Mouse (Mus musculus) T-helper 17 cell (primary cell): ENCODE data around the gene Sema3e.

ENCODE experiments used
- in situ Hi-C, 2 experiments: fragments of 300-600 bp; cut with MboI, MseI; formaldehyde crosslinking; loops; 1 replicate in 1 of 2; 2 replicates in 1 of 2; pipeline ENCODE4 v1.15.1; 2025; ENCODE audit warnings: high pct_unique_total_duplicates in 2 of 2

Sema3e gene

GRCm38 (mm10) chr5:14025205-14026124, at the start of gene Sema3e:
TSS of gene Sema3e (plus strand) at chr5:14025276.
- in situ Hi-C loops, result no loop called here

- in situ Hi-C loops, result no loop called here
Measured at GRCm38 (mm10) chr5:13977576-13977975, 47.5 kb upstream of the Sema3e start.

GRCm38 (mm10) chr5:13979156-13979555, 45.9 kb upstream of the Sema3e start:
- in situ Hi-C loops, result no loop called here

GRCm38 (mm10) chr5:13982417-13983054, 42.5 kb upstream of the Sema3e start:
- in situ Hi-C loops, result no loop called here

- in situ Hi-C loops, result no loop called here
Measured at GRCm38 (mm10) chr5:13983608-13984007, 41.5 kb upstream of the Sema3e start.

DNA sequence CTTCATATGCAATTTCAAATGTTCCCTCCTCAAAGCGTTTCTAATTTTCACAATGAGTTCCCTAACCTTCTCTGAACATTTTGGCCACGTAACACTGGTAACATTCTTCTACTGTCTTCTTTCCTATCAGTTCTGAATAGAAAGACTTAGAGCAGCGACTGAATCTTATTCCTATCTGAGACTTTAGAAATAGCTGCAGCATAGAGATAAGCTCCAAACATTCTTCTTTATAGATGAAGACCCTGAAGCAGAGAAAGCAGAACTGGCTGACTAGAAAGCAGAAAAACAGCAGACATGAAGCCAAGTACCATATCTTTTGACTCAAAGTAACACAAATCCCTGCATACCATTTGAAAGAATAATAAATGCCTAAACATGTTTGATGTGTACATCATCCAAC, 39.4 kb upstream of the Sema3e start:
- in situ Hi-C loops, result no loop called here

DNA sequence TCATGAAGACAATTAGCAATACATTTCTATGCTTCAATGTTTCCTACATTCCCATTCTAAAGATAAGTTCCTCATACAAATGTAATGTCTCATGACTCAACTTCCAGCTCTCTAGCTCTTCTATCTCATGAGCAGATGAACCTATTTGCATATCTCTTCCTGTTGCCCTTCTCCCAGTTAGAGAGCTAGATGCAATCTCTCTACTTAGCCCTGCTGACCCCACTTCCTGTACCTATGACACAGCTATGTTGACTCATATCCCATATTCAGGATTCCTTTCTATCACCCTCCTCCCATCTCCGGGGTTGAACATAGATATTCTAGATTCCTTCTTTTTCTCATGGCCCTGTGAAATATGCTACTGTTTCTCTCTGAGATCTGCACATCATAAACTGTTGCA, 38.0 kb upstream of the Sema3e start:
- in situ Hi-C loops, result no loop called here

GRCm38 (mm10) chr5:13988023-13988422, 37.1 kb upstream of the Sema3e start:
- in situ Hi-C loops, result no loop called here

DNA sequence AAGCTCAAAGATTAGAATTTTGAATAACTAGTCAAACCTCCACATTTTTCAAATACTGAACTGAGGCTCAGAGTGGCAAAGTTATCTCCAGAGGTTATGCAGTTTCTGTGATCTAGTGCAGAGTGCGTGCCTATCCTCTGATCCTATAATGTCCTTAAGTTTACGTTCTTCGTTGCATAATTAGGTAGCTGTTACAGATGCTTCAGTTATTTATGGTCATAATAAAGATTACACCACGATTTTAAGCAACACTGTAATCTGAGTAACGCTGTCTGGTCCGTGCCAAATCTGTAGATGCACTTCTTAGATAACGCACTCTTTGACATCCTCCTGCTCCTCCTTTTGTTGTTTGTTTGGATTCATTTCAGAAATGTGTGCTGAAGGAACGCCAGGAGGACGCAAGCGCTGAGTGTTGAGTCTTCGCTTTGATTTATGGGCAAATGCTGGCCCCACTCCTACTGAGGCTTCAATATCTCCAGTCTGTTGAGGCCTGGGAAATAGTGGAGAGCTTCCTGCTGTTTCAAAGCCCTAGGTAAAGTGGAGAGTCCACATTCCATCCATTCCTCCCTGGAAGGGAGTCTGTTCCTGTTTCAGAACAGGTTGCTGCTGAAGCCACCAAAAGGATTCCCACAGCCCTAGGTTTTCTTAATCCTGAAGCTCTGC, 32.2 kb upstream of the Sema3e start:
- in situ Hi-C loops, result no loop called here

DNA sequence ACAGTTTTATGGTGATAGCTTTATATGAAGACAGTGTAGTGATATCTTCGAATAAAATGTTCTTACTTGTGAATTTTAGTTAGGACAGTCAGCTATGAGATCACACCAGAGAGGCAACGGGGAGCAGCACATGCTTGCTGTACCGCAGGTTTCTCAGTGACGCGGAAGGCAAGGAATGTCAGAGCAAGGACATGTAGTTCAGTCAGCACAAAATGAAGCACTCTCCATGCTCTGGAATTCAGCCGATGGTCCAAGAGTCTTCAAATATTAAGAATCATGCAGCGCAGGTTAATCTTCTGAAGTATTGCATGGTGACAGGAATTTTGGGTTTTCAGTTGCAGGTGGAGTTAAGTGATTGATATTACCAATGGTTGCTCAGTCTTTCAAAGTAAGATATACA, 3.3 kb downstream of the Sema3e start:
- in situ Hi-C loops, result no loop called here

GRCm38 (mm10) chr5:14030796-14031195, 5.7 kb downstream of the Sema3e start:
- in situ Hi-C loops, result no loop called here

GRCm38 (mm10) chr5:14032056-14032455, 7.0 kb downstream of the Sema3e start:
- in situ Hi-C loops, result no loop called here

DNA sequence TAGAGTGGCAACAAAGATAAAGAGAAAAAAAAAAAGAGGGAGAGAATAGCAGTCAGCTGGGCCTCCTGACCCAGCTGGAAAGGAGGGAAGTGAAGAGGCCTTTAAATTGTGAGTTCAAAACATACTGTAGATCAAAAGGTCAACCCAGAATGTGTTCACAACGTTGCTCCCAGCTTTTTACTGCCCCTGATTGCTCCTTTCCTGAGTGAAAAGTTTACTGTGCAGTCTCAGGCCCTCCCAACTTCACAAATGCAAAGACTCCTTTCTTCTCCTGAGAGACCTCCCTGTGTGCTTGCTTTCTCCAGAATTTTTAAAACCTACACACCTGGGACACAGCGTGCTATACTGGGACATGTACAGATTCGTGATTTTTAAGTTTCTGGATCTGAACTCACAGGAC, 8.2 kb downstream of the Sema3e start:
- in situ Hi-C loops, result no loop called here

- in situ Hi-C loops, result no loop called here
Measured at GRCm38 (mm10) chr5:14038813-14039496, 13.9 kb downstream of the Sema3e start.

DNA sequence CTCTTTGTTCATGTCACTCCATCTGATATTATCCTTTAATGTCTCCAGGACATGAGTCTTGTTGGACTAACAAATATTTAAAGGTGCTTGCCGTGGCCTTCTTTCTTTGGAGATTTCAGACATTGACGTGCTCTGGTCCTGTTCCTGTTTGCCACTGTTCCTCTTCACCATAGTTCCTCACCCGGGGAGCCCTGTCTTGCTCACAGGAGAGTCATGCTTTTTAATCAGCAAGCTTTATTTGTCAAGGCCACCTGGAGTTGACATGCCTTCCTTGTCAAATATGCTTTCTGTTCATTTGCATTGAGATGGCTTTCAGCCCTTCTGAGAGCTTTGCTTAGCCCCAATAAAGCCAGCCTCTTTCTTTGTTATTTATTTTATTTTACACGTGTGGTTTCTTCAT, 15.1 kb downstream of the Sema3e start:
- in situ Hi-C loops, result no loop called here

- in situ Hi-C loops, result no loop called here
Measured at GRCm38 (mm10) chr5:14043116-14043515, 18.0 kb downstream of the Sema3e start.

GRCm38 (mm10) chr5:14043983-14044382, 18.9 kb downstream of the Sema3e start:
- in situ Hi-C loops, result no loop called here

- in situ Hi-C loops, result no loop called here
Measured at GRCm38 (mm10) chr5:14048660-14049059, 23.6 kb downstream of the Sema3e start.

DNA sequence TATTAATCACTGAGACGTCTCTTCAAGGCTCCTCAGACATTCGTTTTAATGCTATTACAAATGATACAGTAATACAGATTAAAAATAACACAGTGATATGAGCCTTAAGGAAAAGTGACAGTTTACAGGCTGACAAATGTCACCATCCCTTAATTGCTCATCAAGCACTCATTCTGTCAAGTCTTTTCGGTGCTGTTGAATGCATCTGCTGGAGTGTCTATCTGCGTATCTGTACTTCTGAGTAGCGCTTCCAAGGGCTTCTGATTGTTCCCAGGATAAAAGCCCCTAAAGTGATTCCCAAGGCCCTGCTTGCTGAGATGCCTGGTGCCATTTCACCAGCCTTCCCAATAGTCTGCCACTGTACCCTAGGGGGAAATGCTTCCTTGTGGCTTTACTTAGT, 29.4 kb downstream of the Sema3e start:
- in situ Hi-C loops, result loop anchor here in 1 of 2 experiments (10.0 kb wide), 1 partner anchor 860 kb away; no protein-coding TSS in a partner anchor

DNA sequence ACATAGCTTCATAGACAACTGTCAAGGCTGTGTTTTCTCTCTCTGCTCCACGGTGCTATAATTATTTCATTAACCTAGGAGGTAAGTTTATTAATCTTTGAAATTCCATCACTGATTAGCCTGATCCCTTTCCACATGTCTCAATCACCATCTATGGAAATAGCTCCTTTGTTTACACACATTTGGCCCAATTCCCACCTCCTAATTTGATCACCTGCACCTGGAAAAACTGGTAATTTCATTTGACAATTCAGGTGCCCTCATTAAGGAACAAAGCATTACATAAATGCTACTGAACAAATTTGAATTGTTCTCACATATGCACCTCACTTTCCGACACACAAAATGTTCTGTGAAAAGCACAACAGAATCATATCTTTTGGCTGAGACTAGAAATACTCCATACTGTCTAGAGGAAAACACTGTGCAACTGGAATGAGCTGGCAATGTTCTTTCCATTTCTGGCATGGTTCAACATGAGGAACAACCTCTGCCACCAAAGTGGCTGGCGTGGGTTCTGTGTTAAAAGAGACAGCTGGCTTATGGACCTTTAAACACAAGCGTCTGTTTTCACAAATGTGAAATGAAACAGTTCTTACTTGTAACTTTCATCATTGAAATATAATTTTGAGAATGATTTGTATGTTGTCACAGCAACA, 34.9 kb downstream of the Sema3e start:
- in situ Hi-C loops, result loop anchor here in 1 of 2 experiments (10.0 kb wide), 1 partner anchor 865 kb away; no protein-coding TSS in a partner anchor

DNA sequence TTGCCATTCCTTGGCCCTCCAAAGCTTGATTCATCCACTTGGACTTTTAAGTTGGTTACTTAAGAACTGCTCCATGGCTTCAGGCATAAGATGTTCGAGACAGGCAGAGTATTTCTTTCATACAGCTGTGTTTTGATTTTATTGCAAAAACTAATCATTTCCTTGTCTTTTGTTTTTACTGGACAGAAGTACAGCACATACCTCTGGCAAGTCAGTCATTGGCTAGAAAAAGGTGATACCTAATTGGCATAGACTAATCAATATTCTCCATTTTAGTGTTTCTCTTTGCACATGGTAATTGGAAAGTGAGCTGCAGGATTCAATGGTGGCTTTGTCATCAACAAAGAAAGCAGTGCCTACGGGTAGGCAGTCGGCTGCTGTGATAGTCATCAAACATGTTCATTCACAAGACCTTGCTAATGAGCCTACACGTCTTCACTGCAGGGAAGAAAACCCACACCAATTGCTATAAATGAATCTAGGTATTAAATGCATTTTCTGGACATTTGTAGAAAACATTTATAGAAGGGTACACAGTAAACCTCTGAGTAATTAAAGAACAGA, 37.9 kb downstream of the Sema3e start:
- in situ Hi-C loops, result no loop called here
